Mouse (Mus musculus) thymus, adult 2 months (tissue): ENCODE measurements around the gene Slc4a4. TPM values are rescaled to one million over a fixed set of nuclear protein-coding genes. Genes with fewer than 3 reads are reported as not detected.
A peak's percentile ranks its signal among the peaks of the same experiment; 100 is the strongest.

Experiments used
- DNase-seq: peaks from one replicate; pipeline ENCODE4 v3.0.0; 2021
- H3K27ac ChIP-seq: fragments of 200-500 bp; 2 replicates; pipeline ENCODE4 v1.5.1; 2012; ENCODE audit warnings: low read length, control low read depth; ENCODE audit not compliant: control insufficient read depth, insufficient read depth
- H3K27me3 ChIP-seq: fragments of 200-500 bp; 2 replicates; pipeline ENCODE4 v1.6.1; 2012; ENCODE audit warnings: mild to moderate bottlenecking, low read length, moderate library complexity, mixed read lengths; ENCODE audit not compliant: control insufficient read depth, insufficient read depth
- H3K36me3 ChIP-seq: fragments of 200-500 bp; 2 replicates; pipeline ENCODE4 v1.6.1; 2012; ENCODE audit warnings: mild to moderate bottlenecking, low read length, moderate library complexity; ENCODE audit not compliant: control insufficient read depth, insufficient read depth
- H3K4me1 ChIP-seq: fragments of 200-500 bp; replicated peaks from 2 replicates; pipeline ENCODE4 v1.6.1; 2012; ENCODE audit warnings: low read length; ENCODE audit not compliant: control insufficient read depth, insufficient read depth
- H3K4me3 ChIP-seq: fragments of 200-500 bp; 2 replicates; pipeline ENCODE4 v1.5.1; 2012; ENCODE audit warnings: mild to moderate bottlenecking, low read length, control low read depth, moderate library complexity; ENCODE audit not compliant: control insufficient read depth, insufficient read depth
- CTCF ChIP-seq: fragments of 200-500 bp; IDR thresholded peaks from 2 replicates; pipeline ENCODE4 v1.5.1; 2012; ENCODE audit warnings: mild to moderate bottlenecking, control low read depth, low read length, moderate library complexity, borderline replicate concordance; ENCODE audit not compliant: control insufficient read depth, poor library complexity, insufficient read depth; ENCODE audit errors: extremely low read depth
- POLR2A ChIP-seq: fragments of 200-500 bp; IDR thresholded peaks from 2 replicates; pipeline ENCODE4 v1.6.1; 2012; ENCODE audit warnings: mild to moderate bottlenecking, low read length, control low read depth, moderate library complexity; ENCODE audit not compliant: control insufficient read depth, poor library complexity, insufficient read depth; ENCODE audit errors: extremely low read depth
- WGBS: fragments of 180-500 bp; shearing (Covaris S2); methylation state at CpG from one replicate; pipeline ENCODE4 v1.1.7; 2018; 5-methylcytosine and 5-hydroxymethylcytosine counted together
- polyA plus RNA-seq: library from polyadenylated mRNA; depleted of rRNA; stranded (reverse); fragments of >200 nt; gene quantifications from 2 replicates; pipeline ENCODE4 v1.2.3, GENCODE M21; 2012

Gene Slc4a4
- polyA plus RNA-seq, 1 experiment = 2.0 TPM

- TF ChIP-seq POLR2A (no peak), CTCF (no peak)
- Histone ChIP-seq H3K27ac (no peak overlapping the region), H3K4me3 (no peak overlapping the region), H3K36me3 (no peaks in the 10 kb centered on the region), H3K27me3 (no peaks in the 10 kb centered on the region), H3K4me1 (no peaks in the 10 kb centered on the region)
- DNase-seq = no peak
- 98% methylated on average over 2 of the region's 2 CpGs for WGBS
Observed at GRCm38 (mm10) chr5:88862794-88863193, 23.8 kb upstream of the Slc4a4 start.

- Histone ChIP-seq H3K4me3 (no peak overlapping the region), H3K4me1 (peaks cover 8% of the 10 kb centered on the region; the same call in 1 of the 2 replicates), H3K36me3 (no peaks in the 10 kb centered on the region), H3K27me3 (peaks cover 4% of the 10 kb centered on the region; the same call in 1 of the 2 replicates), H3K27ac (no peak overlapping the region)
- no peak for TF ChIP-seq POLR2A
- no peak for DNase-seq
- WGBS = 34% methylated on average over 3 of the region's 3 CpGs
Observed at GRCm38 (mm10) chr5:88884101-88884500, 2.5 kb upstream of the Slc4a4 start.

DNA sequence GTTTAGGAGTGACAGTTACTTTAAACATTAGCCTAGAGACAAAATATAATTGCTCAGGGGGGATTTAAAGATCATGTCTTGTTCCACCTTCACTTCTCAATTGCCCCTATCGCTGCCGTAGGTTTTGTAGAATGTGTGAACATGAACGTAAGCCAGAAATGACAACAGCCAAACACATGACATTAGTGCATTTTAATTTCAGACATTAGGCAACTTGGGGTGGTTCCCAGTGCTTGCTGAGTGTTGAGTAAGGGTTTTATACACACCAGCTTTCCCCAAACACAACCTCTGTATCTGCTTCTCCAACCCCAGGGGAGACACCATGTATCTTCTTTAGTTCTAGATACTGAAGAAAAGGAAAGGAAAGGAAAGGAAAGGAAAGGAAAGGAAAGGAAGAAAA lies 1.1 kb upstream of the Slc4a4 start:
- DNase-seq = no peak
- Histone ChIP-seq H3K27ac (no peak overlapping the region), H3K27me3 (peaks cover 4% of the 10 kb centered on the region; the same call in 1 of the 2 replicates), H3K36me3 (no peaks in the 10 kb centered on the region), H3K4me3 (no peak overlapping the region), H3K4me1 (peaks cover 8% of the 10 kb centered on the region; the same call in 1 of the 2 replicates)
- 89% methylated on average over 3 of the region's 3 CpGs for WGBS
- TF ChIP-seq CTCF (no peak), POLR2A (no peak)

- WGBS = 63% methylated on average over 5 of the region's 5 CpGs
- Histone ChIP-seq H3K4me1 (peaks cover 8% of the 10 kb centered on the region; the same call in 1 of the 2 replicates), H3K27ac (no peak overlapping the region), H3K36me3 (no peaks in the 10 kb centered on the region), H3K4me3 (no peak overlapping the region), H3K27me3 (peaks cover 4% of the 10 kb centered on the region; the same call in 1 of the 2 replicates)
- no peak for DNase-seq
- TF ChIP-seq CTCF (no peak), POLR2A (no peak)
Observed at GRCm38 (mm10) chr5:88885944-88886343, 674 bp upstream of the Slc4a4 start.

- Histone ChIP-seq H3K4me1 (peaks cover 8% of the 10 kb centered on the region; the same call in 1 of the 2 replicates), H3K4me3 (no peak overlapping the region), H3K27me3 (peaks cover 4% of the 10 kb centered on the region; the same call in 1 of the 2 replicates), H3K27ac (no peak overlapping the region), H3K36me3 (no peaks in the 10 kb centered on the region)
- TF ChIP-seq CTCF (no peak), POLR2A (no peak)
- no peak for DNase-seq
- 5% methylated on average over 13 of the region's 14 CpGs for WGBS
Observed at GRCm38 (mm10) chr5:88886349-88886667, 310 bp upstream of the Slc4a4 start.

DNA sequence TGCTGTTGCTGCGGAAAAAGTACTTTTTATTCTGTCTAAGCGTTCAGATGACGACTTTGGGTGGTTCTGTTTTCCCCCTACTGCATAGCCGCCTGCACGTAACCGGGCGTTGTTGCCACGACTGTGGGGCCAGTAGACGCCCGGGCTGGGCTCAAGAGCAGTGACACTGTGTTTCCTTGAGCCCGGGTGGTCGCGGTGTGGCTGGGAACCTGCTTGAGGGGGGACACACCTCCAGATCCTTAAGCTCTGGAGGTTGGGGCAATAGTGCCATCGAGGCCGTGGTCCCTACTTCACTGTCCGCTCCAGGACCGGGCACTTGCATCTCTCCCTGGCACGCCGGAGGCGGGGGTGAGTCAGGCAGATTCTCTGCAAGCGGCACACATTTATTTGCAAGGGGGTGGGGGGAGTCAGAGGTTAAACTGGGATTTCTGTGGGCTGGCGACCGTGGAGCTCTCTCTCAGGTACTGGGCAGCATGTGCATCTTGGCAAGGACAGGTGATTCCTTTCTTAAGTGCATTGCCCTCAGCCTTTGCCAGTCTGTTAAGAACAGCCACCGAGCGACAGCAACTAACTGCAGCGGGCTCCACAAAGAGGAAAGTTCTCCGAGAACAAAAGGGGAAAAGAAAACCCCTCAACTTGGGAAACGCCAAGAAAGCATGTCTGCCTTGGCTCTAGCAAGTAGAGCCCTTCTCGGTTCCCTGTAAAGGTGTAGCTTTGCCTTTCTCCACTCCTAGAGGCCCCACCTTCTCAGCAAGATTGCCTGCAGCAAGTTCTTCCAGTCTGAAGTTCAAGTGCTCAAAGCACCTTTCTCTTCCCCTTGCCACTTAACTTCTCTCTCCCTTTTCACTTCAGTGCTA lies 1.2 kb downstream of the Slc4a4 start:
- Histone ChIP-seq H3K4me3 (peak overlapping the region; percentile 25), H3K27ac (no peak overlapping the region), H3K4me1 (peaks cover 8% of the 10 kb centered on the region; the same call in 1 of the 2 replicates), H3K27me3 (peaks cover 4% of the 10 kb centered on the region; the same call in 1 of the 2 replicates), H3K36me3 (no peaks in the 10 kb centered on the region)
- DNase-seq = no peak
- TF ChIP-seq POLR2A (no peak), CTCF (no peak)
- 4% methylated on average over 29 of the region's 29 CpGs for WGBS
